Mouse (Mus musculus) hindbrain, embryonic 12.5 days (tissue): ENCODE results near the gene Tenm1. TPM values are rescaled to one million over a fixed set of nuclear protein-coding genes. Genes with fewer than 3 reads are reported as not detected.
A peak's percentile ranks its signal among the peaks of the same experiment; 100 is the strongest.

Source experiments
- ATAC-seq: fragments of 200-750 bp; cut with Nextera tagmentation; 2 replicates; pipeline ENCODE4 v1.8.0; 2017; ENCODE audit warnings: moderate TSS enrichment; ENCODE audit not compliant: low FRiP score
- H3K27ac ChIP-seq: fragments of 300-500 bp; sonication (generic); 2 replicates; pipeline ENCODE4 v1.5.1; 2016; ENCODE audit warnings: mild to moderate bottlenecking
- H3K27me3 ChIP-seq: fragments of 300-500 bp; sonication (generic); 2 replicates; pipeline ENCODE4 v1.6.1; 2016; ENCODE audit warnings: mild to moderate bottlenecking
- H3K36me3 ChIP-seq: fragments of 300-500 bp; sonication (generic); 2 replicates; pipeline ENCODE4 v1.6.1; 2016; ENCODE audit warnings: mild to moderate bottlenecking
- H3K4me1 ChIP-seq: fragments of 300-500 bp; sonication (generic); 2 replicates; pipeline ENCODE4 v1.6.1; 2016
- H3K4me2 ChIP-seq: fragments of 300-500 bp; sonication (generic); replicated peaks from 2 replicates; pipeline ENCODE4 v1.6.1; 2016; ENCODE audit warnings: mild to moderate bottlenecking
- H3K4me3 ChIP-seq: fragments of 300-500 bp; sonication (generic); 2 replicates; pipeline ENCODE4 v1.5.1; 2016; ENCODE audit warnings: mild to moderate bottlenecking
- H3K9ac ChIP-seq: fragments of 300-500 bp; sonication (generic); 2 replicates; pipeline ENCODE4 v1.6.1; 2016; ENCODE audit warnings: mild to moderate bottlenecking, moderate library complexity
- H3K9me3 ChIP-seq: fragments of 300-500 bp; sonication (generic); replicated peaks from 2 replicates; pipeline ENCODE4 v1.6.1; 2016; ENCODE audit warnings: mild to moderate bottlenecking
- WGBS: fragments of 180-500 bp; shearing (Covaris S2); methylation state at CpG from one replicate; pipeline ENCODE4 v1.1.7; 2016; 5-methylcytosine and 5-hydroxymethylcytosine counted together
- polyA plus RNA-seq: library from polyadenylated mRNA; unstranded; fragments of >200 nt; fragmentation: Nextera tagmentation; extraction: Ambion mirVana; gene quantifications from 2 replicates; pipeline ENCODE4 v1.2.1, GENCODE M21; 2016

The Tenm1 gene
- polyA plus RNA-seq, 1 experiment from 2014 or later, result 5.5 TPM

DNA sequence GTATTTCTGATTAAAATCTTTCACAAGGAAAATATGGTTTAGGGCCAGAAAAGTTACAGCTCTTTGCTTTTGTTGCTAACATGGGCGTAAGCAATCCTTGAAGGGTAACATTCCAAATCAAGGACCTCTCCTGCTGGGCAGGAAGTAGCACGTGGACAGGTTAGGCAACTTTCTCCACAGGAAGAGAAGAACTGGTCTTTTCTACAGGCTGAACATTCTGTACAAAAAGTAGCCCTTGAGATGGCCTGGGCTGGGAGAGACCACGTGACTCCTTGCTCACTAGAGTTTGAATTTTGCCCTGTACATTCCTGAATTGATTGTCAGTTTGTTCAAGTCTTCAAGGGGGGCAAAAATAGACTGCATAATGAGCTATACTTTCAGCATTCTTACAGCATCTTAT lies 728.6 kb downstream of the Tenm1 start:
- Histone ChIP-seq H3K4me1 (no peaks in the 10 kb centered on the region), H3K9me3 (no peaks in the 10 kb centered on the region), H3K9ac (no peak overlapping the region), H3K4me2 (no peak overlapping the region), H3K36me3 (no peaks in the 10 kb centered on the region), H3K27ac (no peak overlapping the region), H3K4me3 (no peak overlapping the region), H3K27me3 (no peaks in the 10 kb centered on the region)
- no peak for ATAC-seq
- 65% methylated on average over 3 of the region's 3 CpGs for WGBS

- Histone ChIP-seq H3K27ac (no peak overlapping the region), H3K4me1 (no peaks in the 10 kb centered on the region), H3K4me3 (no peak overlapping the region), H3K36me3 (no peaks in the 10 kb centered on the region), H3K27me3 (no peaks in the 10 kb centered on the region), H3K9me3 (no peaks in the 10 kb centered on the region), H3K4me2 (no peak overlapping the region), H3K9ac (no peak overlapping the region)
- no peak for ATAC-seq
- 52% methylated on average over 3 of the region's 3 CpGs for WGBS
Observed at GRCm38 (mm10) chrX:42647131-42647530, 781.8 kb downstream of the Tenm1 start.

DNA sequence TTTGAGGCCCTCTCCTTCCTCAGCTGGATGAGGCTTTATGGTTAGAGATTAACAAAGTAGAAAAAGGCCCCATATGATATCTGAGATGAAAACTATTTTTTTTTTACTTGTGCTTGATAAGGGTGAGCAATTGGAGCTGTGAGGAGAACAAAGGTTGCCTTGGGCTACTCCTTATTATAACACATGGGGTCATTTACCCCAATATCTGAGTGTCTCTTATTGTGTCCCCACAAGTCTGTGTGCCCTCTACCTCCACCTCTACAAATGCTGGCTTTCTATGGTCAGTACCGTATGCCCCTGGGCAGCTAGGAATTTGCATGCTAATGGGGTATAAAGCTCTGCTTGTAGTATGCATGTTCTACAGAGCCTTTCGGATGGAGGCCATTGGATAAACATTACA lies 848.4 kb downstream of the Tenm1 start:
- no peak overlapping the region for H3K9ac ChIP-seq
- no peaks in the 10 kb centered on the region for H3K36me3 ChIP-seq
- no peak for ATAC-seq
- no peaks in the 10 kb centered on the region for H3K4me1 ChIP-seq
- H3K27ac ChIP-seq, result no peak overlapping the region
- H3K9me3 ChIP-seq, result no peaks in the 10 kb centered on the region
- 50% methylated on average over 2 of the region's 2 CpGs for WGBS
- no peak overlapping the region for H3K4me2 ChIP-seq
- H3K4me3 ChIP-seq, result no peak overlapping the region
- no peaks in the 10 kb centered on the region for H3K27me3 ChIP-seq

GRCm38 (mm10) chrX:42558683-42559082 lies 870.2 kb downstream of the Tenm1 start:
- no peak overlapping the region for H3K4me2 ChIP-seq
- no peak overlapping the region for H3K27ac ChIP-seq
- no peaks in the 10 kb centered on the region for H3K4me1 ChIP-seq
- WGBS, result 68% methylated on average over 4 of the region's 4 CpGs
- H3K4me3 ChIP-seq, result no peak overlapping the region
- no peak overlapping the region for H3K9ac ChIP-seq
- H3K9me3 ChIP-seq, result no peaks in the 10 kb centered on the region
- H3K36me3 ChIP-seq, result no peaks in the 10 kb centered on the region
- no peaks in the 10 kb centered on the region for H3K27me3 ChIP-seq
- ATAC-seq, result no peak

DNA sequence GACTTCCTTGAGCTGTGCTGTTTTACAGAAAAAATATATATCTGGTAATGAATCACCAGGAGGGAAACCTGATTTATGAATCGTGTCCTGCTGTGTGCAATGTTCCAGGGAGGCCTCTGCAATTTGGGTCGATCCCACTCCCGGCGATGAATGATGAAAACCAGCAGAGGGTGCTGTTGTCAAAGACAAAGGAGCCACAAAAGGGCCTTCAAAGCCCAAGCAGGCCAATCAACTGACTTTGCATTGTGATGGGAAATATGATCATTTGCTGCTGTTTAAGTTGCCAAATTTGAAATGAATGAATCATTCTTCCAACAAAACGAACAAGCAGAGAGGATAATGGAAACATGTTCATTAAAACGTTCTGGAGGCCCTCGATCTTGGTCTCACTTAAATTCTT lies 871.6 kb downstream of the Tenm1 start:
- ATAC-seq, result peak; percentile 52; the same call in 1 of the 2 replicates
- H3K4me3 ChIP-seq, result no peak overlapping the region
- H3K4me1 ChIP-seq, result no peaks in the 10 kb centered on the region
- no peak overlapping the region for H3K27ac ChIP-seq
- H3K4me2 ChIP-seq, result no peak overlapping the region
- no peaks in the 10 kb centered on the region for H3K27me3 ChIP-seq
- no peaks in the 10 kb centered on the region for H3K9me3 ChIP-seq
- H3K9ac ChIP-seq, result no peak overlapping the region
- no peaks in the 10 kb centered on the region for H3K36me3 ChIP-seq
- WGBS, result 19% methylated on average over 7 of the region's 7 CpGs

- H3K9me3 ChIP-seq, result no peaks in the 10 kb centered on the region
- no peak overlapping the region for H3K4me2 ChIP-seq
- no peak for ATAC-seq
- H3K27ac ChIP-seq, result no peak overlapping the region
- no peak overlapping the region for H3K9ac ChIP-seq
- no peaks in the 10 kb centered on the region for H3K27me3 ChIP-seq
- no peak overlapping the region for H3K4me3 ChIP-seq
- H3K36me3 ChIP-seq, result no peaks in the 10 kb centered on the region
- 72% methylated on average over 4 of the region's 4 CpGs for WGBS
- no peaks in the 10 kb centered on the region for H3K4me1 ChIP-seq
Observed at GRCm38 (mm10) chrX:42548513-42548912, 880.4 kb downstream of the Tenm1 start.

GRCm38 (mm10) chrX:42545076-42545475 lies 883.9 kb downstream of the Tenm1 start:
- Histone ChIP-seq H3K4me2 (no peak overlapping the region), H3K27ac (no peak overlapping the region), H3K36me3 (no peaks in the 10 kb centered on the region), H3K9ac (no peak overlapping the region), H3K4me3 (no peak overlapping the region), H3K4me1 (no peaks in the 10 kb centered on the region), H3K9me3 (no peaks in the 10 kb centered on the region), H3K27me3 (no peaks in the 10 kb centered on the region)
- ATAC-seq, result no peak
- WGBS, result 79% methylated on average over 1 of the region's 1 CpGs

DNA sequence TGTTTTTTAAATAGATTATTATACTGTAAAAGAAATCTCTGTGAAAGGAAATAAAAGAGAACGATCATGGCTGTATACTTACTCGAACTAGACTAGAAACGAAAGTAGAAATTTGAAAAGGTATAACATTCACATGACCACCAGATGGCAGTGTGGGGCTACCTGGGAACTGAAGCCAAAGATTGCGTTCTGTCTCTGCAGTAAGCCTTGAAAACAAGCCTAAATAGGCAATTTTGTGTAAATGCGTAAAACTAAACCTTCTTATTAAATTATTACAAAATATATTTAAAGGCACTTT lies 888.2 kb downstream of the Tenm1 start:
- no peaks in the 10 kb centered on the region for H3K9me3 ChIP-seq
- H3K9ac ChIP-seq, result no peak overlapping the region
- H3K36me3 ChIP-seq, result no peaks in the 10 kb centered on the region
- H3K27me3 ChIP-seq, result no peaks in the 10 kb centered on the region
- 39% methylated on average over 5 of the region's 5 CpGs for WGBS
- H3K4me1 ChIP-seq, result no peaks in the 10 kb centered on the region
- no peak overlapping the region for H3K4me3 ChIP-seq
- H3K27ac ChIP-seq, result no peak overlapping the region
- peak overlapping the region; percentile 30; the same call in 1 of the 2 replicates for H3K4me2 ChIP-seq
- no peak; the same call in 1 of the 2 replicates for ATAC-seq

DNA sequence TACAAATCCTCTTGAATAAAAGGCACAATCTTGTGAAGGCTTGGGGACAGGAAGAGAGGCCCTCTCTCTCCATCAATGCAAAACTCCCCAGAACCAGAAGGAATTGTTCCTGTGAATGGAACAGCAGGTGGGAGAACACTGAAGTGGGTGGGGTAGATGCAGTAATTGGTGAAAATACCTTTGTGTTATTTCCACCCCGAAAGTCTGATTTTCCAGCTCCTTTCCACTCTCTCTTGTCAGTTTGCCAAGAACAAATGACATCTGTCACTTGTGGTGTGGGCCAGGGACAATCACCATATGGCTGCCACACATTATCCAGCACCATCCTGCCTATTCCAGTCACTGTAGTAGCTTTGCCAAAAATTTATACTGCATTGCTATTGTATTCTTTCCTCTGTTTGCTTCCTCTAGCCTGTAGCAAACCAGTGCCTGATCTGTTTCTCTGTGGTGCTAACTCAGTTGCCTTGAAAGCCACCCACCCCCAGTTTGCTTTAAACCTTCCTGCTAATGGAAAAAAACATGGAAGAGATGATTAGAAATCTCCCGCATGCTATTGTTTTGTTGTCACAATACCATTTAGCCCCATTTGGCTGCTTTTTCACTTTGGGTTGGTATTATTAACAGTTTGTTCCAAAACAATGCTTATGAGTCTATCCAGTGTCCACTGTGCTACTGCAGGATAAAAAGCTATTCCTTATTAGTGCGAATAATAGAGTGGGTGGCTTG lies 888.7 kb downstream of the Tenm1 start:
- H3K9me3 ChIP-seq, result no peaks in the 10 kb centered on the region
- H3K9ac ChIP-seq, result no peak overlapping the region
- H3K4me2 ChIP-seq, result peak overlapping the region; percentile 30; the same call in 1 of the 2 replicates
- peak; percentile 54; the same call in 1 of the 2 replicates for ATAC-seq
- H3K27ac ChIP-seq, result no peak overlapping the region
- H3K36me3 ChIP-seq, result no peaks in the 10 kb centered on the region
- H3K27me3 ChIP-seq, result no peaks in the 10 kb centered on the region
- H3K4me3 ChIP-seq, result no peak overlapping the region
- no peaks in the 10 kb centered on the region for H3K4me1 ChIP-seq
- WGBS, result 31% methylated on average over 3 of the region's 3 CpGs

- no peaks in the 10 kb centered on the region for H3K27me3 ChIP-seq
Observed at GRCm38 (mm10) chrX:42530703-42531102, 898.2 kb downstream of the Tenm1 start.

GRCm38 (mm10) chrX:42522868-42523267 lies 906.1 kb downstream of the Tenm1 start:
- no peaks in the 10 kb centered on the region for H3K27me3 ChIP-seq
- H3K4me2 ChIP-seq, result no peak overlapping the region
- WGBS, result 83% methylated on average over 2 of the region's 2 CpGs
- H3K4me3 ChIP-seq, result no peak overlapping the region
- H3K9ac ChIP-seq, result no peak overlapping the region
- no peaks in the 10 kb centered on the region for H3K36me3 ChIP-seq
- H3K9me3 ChIP-seq, result no peaks in the 10 kb centered on the region
- no peaks in the 10 kb centered on the region for H3K4me1 ChIP-seq
- ATAC-seq, result no peak
- H3K27ac ChIP-seq, result no peak overlapping the region

More at GRCm38 (mm10) chrX:42530703-42531102, 898.2 kb downstream of the Tenm1 start:
- WGBS, result 63% methylated on average over 4 of the region's 4 CpGs
- no peak for ATAC-seq
- H3K4me2 ChIP-seq, result no peak overlapping the region
- H3K27ac ChIP-seq, result no peak overlapping the region
- H3K4me3 ChIP-seq, result no peak overlapping the region
- no peaks in the 10 kb centered on the region for H3K9me3 ChIP-seq
- no peaks in the 10 kb centered on the region for H3K36me3 ChIP-seq
- no peak overlapping the region for H3K9ac ChIP-seq
- H3K4me1 ChIP-seq, result no peaks in the 10 kb centered on the region

- no peaks in the 10 kb centered on the region for H3K36me3 ChIP-seq
- no peak overlapping the region for H3K4me2 ChIP-seq
- no peaks in the 10 kb centered on the region for H3K27me3 ChIP-seq
- no peak for ATAC-seq
- H3K4me1 ChIP-seq, result no peaks in the 10 kb centered on the region
- no peak overlapping the region for H3K4me3 ChIP-seq
- H3K9me3 ChIP-seq, result no peaks in the 10 kb centered on the region
- no peak overlapping the region for H3K27ac ChIP-seq
- no peak overlapping the region for H3K9ac ChIP-seq
Observed at GRCm38 (mm10) chrX:42512567-42512966, 916.4 kb downstream of the Tenm1 start.

DNA sequence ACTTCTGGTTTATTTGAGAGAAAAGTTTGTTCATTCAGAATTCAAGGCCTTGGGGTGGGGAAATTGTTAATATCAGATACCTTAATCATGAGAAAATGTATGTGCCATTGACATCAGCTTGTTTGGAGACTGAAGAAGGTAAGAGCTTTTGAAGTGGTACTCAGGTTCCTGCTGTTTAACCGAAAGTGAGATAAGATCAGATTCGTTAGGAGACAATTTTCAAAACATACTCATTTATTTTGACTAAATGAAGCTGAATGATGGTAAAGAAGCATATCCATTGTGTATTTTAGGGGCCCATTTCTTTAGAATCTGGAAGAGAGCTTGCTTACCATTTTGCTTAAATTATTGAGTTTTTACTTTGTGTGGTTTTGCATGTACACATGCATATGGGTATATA lies 917.8 kb downstream of the Tenm1 start:
- H3K27me3 ChIP-seq, result no peaks in the 10 kb centered on the region
- H3K36me3 ChIP-seq, result no peaks in the 10 kb centered on the region
- no peak overlapping the region for H3K4me3 ChIP-seq
- 90% methylated on average over 2 of the region's 2 CpGs for WGBS
- H3K9me3 ChIP-seq, result no peaks in the 10 kb centered on the region
- ATAC-seq, result no peak
- H3K27ac ChIP-seq, result no peak overlapping the region
- H3K4me1 ChIP-seq, result no peaks in the 10 kb centered on the region
- no peak overlapping the region for H3K9ac ChIP-seq
- H3K4me2 ChIP-seq, result no peak overlapping the region
